Mouse (Mus musculus) spleen, postnatal 14 days (tissue): ENCODE data around the gene Fahd2a.

Experiments used
- DNase-seq, 2 experiments: peaks; one replicate each; pipeline ENCODE4 v3.0.0; 2021 to 2022; ENCODE audit warnings: low spot score in 2 of 2

The Fahd2a gene

DNA sequence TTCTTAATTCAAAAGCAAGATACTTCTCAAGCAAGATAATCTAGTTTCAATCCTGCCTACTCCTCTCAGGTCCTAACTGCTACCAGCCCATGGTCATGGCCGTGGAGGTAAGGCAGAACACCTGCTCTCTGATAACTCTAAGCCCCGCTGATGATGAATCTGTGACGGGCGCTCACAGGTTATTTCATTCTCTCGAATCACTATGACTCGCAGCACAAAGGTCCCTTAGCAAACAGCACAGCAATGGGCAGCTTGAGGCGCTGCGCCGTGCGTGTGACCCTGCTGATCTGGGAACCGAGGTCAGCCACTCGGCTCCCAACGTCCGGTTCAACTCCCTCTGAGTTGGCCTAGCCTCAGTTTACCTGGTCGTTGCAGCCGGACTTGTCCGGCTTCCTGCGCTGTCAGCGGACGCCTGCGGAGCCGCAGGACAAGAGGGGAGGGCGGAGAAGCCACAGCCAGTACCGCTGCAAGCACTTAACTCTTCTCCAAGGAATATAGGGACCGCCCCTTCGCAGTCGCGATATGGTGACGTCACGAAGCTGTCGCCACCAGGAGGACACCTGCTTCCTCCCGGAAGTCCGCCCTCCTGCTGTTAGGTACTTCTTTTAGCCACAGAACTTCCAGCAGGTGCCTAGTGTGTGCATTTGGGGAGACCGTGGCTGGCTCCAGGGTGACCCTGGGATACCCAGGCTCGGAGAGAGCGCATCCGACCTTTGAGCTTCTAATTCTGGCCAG, at the start of gene Fahd2a:
TSS of gene Fahd2a (minus strand) at position 511 of the 735 bp plus-strand sequence.
- DNase-seq = peak; percentile 73 to 85

DNA sequence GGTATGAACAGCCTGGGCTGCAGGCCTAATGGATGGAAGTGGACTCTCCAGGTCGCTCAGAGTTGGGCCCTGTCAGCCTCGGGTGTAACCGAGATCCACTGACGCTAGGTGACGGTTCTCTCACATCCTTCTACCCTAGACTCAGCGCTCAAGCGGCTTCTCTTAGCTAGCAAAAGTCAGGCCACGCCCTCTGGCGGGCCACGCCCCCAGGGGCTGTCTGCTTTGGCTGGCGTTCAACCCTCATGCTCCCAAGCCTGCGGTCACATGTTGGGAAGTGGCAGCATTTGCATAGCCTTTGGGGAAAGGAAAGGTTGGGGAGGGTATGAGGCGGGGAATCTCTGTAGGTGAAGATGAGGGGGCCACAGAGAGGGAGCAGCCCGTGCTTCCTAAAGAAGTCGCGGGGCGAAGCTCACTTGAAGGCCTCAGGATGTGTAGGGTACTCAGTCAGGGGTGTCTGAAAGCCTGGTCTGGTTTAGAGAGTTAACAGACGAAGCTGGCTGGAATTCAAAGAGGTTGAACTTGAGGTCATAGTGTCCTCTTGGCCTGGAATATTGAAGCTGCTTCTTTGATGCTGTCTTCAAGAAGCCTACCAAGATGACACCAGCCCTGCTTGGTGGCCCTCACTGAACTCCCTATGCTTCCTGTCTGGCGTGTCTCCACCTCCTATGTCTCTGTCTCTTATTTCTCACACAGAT, 40.3 kb upstream of the Fahd2a start:
- no peak for DNase-seq

DNA sequence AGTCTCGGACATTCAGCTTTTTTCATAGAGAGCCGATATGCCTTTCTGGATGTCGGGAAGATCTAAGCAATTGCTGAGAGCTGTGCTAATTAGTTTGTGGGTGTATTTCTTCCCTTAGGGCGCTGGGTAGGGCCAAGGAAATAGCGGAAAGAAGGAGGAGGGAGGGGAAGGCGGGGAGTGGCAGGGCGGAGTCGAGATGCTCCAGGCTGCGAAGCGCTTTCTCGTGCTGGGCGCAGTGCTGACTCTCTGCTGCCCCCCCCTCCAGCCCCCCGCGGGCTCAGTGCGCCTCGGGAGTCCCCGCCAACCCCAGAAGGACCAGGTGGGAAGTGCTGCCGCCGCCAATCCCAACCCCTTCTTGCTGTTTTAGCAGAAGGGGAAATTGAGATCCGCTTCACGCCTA, 38.6 kb upstream of the Fahd2a start:
- DNase-seq = no peak

DNA sequence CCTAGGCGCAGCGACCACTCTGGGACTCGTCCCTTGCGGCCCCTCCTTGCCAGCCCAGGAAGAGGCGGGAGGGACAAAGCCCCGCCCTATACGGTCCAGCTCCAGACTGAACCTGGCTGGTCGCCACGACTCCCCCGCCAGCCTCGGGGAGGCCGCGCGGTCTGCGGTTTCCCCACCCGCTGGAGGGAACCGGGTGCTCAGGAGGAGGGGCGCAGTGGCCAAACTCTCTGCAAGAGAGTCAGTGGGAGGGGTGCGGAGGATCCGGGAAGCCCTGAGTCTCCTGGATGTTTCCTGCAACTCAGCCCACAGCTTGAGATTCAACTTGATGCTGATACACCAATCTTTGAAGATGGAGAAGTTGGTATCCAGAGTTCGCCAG, 38.2 kb upstream of the Fahd2a start:
- DNase-seq = no peak

DNA sequence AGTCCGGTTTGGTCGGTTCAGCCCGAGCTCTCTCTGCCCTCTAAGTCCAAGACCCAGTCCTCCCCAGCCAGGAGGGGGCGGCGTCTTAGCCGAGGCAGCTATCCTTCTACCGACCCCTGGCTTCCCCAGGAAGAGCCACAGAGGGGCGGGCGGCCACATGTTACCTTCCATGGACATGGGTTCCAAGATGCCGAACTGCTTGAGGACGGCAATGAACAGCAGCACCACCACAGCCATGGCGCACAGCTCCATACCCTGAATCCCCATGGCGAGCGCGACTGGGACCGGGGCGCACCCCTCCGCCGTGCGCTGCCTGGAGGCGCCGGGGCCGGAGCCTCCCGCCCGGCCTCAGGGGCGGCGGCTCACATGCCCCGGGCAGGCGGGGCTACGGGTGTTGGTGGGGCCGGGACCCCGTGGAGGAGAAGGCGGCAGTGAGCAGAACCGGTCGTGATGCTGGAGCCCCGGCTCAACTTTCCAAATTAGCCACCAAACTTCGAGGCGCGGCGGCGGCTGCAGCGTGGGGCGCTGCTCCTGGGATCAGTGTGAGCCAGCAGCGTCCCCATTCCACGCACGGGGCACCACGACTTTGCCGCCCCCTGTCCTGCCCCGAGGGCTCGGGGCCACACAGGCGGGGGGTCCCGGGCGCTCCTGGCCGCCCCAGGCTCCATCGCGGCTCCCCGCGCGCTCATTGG, 37.6 kb upstream of the Fahd2a start:
- DNase-seq = no peak

DNA sequence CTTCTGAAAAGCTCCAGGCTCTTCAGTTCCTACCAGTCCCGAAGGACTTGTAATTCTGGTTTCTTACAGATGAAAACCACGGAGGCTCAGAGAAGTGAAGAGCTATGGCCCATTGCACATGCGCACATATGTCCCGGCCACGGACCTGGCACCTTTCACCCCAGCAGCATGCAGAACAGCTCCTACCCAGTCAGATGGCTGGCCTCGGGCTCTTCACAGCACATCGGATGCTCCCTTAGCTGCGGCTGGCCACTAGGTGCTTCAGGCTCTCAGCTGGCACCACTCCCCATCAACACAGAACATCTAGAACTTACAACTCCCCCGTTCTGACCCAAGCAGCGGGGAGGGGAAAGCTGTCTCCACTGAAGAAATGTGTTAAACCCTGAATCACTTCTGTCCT, 35.4 kb upstream of the Fahd2a start:
- no peak for DNase-seq

DNA sequence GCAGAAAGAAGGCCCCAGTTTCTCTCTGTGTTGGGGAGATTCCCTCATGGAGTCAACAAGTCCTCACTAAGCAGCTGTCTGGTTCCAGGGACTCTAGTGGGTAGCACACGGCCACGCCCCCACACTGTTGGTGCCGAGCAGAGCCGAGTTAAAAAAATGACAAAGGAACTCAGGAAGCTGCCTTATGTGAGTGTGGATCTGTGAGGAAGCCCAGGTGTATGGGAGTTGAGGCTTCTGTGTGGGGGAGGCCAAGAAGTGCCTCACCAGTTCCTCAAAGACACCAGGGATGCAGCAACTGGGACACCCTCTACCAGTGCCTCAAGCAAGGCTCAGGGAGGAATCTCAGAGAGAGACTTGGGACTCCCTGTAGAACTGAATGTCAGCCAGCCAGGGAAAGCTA, 34.8 kb upstream of the Fahd2a start:
- no peak for DNase-seq

DNA sequence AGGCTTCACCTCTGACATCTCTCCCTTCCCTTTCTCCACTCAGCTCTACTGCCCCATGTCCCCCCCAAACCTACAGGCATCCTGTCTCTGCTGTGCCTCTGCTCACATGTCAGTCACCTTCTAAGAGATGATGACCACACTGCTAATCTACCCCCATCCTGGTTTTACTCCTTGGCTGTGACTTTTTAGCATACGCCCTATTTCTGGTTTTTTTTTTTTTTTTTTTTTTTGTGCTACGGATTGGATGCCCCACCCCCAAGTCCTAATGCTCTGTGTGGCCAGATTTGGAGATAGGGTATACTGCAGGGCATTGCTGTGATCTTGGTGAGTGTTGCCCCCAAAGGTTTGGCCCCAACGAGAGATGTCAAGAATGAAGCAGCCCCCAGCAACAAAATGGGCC, 27.9 kb upstream of the Fahd2a start:
- no peak for DNase-seq

DNA sequence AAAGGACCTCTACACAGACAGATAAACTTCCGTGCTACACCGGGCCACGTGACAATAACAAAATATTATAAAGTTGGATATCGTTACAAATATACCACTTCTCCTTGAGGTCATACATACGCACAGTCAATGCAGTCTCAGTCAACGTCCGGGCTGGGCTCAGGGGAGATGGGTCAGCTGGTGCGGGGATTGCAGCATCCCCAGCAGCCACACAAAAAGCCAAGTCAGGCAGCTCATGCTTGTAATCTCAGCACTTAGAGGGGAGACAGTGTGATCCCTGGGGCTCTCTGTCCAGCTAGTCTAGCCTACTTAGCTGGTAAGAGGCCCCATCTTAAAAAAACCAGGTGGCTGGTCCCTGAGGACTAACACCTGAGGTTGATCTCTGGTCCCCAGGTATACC, 26.9 kb upstream of the Fahd2a start:
- DNase-seq = no peak

DNA sequence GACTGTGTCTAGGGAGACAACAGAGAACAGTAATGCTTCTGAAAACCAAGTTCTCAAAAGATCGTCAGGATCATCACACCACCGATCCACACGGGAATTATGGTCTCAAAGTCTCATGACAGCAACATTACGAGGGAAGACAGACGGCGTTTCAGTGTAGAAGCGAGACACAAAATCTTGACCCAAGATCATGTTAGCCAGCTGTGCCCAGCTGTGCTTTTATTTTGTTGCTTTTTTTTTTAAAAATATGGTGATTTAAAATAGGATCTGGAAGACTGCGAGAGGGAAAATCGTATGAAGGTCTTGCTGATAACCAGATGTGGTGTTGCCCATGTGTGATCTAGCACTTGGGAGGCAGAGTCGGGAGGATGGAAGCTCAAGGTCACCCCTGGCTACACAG, 26.3 kb upstream of the Fahd2a start:
- no peak for DNase-seq

DNA sequence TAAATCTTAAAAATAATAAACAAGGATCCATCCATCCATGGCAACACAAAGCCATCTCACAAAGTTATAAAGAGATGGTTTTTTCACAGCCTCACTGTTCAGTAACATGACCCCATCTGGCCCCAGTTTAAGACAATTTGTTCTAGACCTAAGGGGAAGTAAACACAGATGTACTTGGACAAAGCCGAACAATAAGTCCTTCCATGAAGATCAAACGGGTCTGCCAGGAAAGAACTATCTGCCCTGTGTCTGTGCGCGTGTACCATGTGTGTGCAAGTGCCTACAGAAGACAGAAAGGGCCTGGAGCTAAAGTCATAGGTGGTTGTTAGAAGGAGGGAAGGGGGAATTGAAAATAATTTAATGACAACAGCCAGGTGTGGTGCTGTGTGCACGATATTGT, 25.8 kb upstream of the Fahd2a start:
- DNase-seq = no peak

DNA sequence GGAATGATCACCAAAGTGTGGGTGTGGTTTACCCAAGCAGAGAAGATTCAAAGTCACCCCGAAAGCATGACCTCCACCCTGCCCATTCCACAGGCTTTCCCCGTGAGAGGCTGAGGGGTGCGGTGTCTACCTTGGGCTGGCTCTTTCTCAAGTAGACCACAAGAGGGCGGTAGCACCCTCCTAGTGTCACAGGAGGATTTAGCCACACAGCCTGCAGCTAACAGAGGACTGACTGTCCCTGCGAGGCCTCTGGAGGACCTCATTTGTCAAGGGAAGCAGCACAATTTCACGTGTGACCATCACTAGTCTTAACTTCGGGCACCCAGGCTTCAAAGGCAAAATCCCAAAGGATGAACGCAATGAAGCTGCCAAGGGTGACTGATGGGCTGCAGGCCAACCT, 17.9 kb upstream of the Fahd2a start:
- DNase-seq = peak in 1 of 2 experiments; percentile 25

DNA sequence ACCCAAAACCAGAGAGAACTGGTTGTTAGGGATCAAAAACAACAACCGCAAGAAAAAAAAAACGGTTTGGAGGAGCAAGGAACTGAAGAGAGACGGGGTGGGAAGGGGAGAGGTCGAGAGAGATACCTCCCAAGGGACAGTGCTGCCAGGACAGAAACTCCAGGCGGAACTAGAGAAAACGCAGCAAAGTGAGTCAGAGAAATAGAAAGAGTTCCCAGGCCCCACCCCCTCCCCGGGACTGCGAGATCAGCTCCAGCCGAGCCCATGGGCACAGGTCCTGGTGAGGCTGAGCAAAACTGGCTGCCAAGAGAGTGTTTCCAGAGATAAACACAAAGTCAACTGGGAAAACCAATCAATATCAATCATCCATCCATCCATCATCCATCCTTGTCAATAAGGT, 17.0 kb upstream of the Fahd2a start:
- no peak for DNase-seq

DNA sequence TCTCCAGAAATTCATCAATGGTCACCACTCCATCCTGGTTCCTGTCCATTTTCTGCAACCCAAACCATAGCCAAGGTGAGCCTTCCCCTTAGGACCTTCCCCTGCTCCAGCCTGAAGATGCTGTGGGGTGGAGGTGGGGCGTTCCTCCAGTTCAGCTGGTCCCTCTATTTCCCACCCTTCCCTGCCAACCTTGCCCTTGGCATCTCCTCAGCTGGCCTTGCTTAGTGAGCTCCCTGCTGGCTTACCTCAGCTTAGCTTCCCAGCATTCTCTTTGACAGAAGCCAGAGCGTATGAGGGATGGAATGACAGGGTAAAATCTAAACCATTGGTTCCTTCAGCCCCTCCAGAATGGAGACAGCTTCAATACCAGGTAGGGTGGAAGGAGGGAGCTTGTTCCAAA, 15.0 kb upstream of the Fahd2a start:
- no peak for DNase-seq

DNA sequence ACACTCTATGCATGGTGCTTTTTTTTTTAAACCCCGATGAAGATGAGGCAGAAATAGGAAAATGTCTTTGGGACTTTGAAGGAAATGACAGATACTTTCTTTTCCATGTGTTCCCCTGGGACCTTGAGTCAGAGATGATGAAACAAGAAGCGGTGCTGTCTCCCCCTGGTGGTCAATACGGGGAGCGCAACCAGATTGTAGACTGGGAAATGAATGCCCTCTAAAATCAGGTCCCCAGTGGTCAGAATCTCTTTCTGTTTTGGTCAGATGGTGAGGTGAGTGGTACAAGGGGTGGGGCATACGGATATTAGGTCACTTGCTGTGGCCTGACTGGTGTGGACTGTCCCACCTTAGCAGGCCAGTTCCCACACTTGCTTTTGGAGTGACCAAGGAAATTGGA, 9.4 kb upstream of the Fahd2a start:
- peak; percentile 44 to 55 for DNase-seq

DNA sequence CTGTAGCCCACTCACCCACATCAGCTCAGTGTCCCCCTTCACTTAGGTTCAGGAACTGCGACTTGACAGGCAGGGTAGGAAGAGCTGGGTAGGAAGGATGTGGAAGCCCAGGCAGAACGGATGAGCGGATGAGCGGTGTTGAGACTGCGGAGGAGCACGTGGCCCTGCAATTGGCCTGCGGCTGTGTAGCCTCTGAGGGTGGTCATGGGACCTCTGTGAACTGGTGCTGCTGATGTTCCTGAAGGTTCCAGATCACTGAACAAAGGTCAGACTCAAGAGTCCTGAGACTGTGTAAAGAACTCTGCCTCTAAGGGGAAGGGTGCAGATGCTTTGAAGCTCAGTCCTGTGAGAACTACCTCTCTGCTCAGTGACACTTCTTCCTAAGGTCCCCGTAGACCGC, 8.8 kb upstream of the Fahd2a start:
- DNase-seq = no peak

DNA sequence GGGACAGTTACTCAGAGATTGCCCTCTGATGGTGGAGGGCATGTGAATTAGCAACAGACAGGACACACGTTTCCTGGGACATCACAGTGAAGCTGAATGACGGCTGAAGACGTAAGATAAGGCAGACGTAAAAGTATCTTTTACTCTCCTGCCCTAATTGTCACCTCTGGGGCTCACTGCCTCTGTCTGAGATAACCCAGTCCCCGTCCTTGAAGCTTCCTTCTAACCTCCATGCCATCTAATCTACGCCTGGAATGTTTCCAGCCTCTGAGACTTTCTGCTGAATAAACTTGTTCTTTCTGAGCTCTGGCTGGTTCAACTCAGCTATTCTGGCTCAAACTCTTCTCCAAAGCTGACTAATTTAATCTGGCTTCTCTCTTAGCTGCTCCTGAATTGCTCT, 7.4 kb upstream of the Fahd2a start:
- no peak for DNase-seq

DNA sequence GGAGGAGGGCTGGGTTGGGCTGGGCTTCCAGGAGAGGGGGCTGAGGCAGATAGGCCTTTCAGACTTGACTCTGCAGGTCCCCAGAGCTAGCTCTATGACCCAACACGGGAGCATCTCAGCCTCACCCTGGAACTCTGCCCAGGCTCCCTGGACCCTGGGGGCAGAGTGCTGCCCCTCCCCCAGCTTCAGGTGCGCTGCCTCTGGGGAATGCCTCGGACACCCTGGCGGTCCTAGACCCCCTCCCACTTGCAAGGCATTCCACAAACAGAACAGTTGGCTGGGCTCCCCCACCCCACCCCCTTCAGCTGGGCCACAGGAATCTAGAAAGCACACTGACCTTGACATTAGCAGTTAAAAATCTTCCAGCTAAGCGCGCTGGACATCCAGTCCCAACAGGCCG, 5.3 kb upstream of the Fahd2a start:
- no peak for DNase-seq

DNA sequence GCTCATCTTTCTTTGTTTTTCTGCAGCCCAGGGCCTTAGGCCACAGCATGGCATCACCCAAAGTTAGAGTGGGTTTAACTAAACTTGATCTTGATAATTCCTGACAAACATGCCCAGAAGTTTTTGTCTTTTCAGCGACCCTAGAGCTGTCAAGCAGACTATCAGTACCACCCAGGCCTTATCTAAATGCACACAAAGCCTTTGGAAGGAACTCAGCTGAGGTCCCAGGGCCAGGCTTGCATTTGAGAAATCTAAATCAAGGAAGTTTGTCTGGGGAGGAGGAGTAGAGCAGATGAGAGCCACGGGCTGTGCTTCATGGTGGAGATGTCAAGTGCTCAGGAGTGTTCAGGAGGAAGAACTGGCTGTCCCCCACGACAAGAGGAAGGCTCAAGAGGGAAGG, 2.5 kb upstream of the Fahd2a start:
- DNase-seq = no peak

DNA sequence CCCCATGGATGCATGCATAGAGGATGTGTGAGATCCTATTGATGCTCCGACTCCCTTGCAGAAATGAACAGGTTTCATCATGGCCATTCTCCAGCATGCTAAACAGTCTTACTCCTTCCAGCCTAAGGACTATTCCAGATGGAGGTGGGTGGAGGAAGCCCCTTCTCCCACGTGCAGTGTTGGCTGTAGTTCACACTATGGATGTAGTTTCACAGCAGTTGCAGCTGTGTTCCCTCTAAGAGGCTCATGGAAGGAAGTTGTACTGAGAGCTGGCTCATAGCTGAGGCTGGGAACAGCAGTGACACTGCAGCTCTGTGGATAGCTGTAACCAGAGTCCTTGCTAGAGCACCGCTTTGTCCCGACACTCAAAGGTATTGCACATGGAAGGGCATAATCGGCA, 6.7 kb downstream of the Fahd2a start:
- no peak for DNase-seq

DNA sequence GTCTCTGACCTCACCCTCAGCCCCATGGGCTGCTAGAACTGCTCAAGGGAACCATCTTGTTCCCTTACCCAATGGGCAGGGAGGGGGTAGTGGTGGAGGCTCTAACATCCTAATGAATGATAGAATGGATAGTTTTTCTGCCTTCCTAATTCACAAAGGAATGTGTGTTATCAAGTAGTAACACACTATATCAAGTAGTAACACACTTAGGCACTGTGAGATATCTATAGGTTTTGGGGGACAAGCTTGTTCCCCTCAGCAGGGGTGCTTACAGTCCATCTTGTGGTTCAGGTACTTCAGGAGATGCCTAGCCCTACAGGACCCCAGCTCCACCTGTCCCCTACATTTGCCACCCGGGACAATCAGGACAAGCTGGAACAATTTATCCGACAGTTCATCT, 8.8 kb downstream of the Fahd2a start:
- DNase-seq = no peak

DNA sequence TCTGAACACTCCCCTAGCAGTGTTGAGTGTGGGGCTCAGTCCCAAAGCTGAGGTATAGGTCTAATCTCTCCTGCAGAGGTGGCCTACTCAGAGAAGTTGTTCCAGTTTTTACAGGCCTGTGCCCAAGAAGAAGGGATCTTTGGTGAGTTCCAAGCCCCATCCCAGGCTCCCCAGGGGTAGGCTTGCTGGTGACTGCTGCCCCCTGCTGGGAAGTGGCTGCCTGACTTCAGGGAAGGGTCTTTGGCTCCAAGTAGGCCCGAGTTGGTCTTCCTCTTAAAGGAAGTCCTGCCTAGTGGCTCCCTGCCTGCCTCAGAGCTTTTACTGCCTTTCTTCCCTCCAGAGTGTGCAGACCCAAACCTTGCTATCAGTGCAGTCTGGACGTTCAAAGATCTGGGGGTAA, 9.2 kb downstream of the Fahd2a start:
- peak in 1 of 2 experiments; percentile 28 for DNase-seq
